Mouse (Mus musculus) G1E-ER4 (cell line): Measurements from ENCODE around the gene Hid1. TPM values are rescaled to one million over a fixed set of nuclear protein-coding genes. Genes with fewer than 3 reads are reported as not detected.

Source experiments
- GATA1 ChIP-seq: IDR thresholded peaks from one replicate; pipeline ENCODE4 v1.8.0; 2012; ENCODE audit warnings: low read length, inconsistent platforms
- polyA plus RNA-seq: library from polyadenylated mRNA; stranded (reverse); fragments of >175 nt; gene quantifications from 2 replicates; pipeline ENCODE4 v1.2.3, GENCODE M21; 2012

Hid1 gene
- not detected in 2 replicates for polyA plus RNA-seq

- no peak for TF ChIP-seq GATA1
These were observed at the start of gene Hid1 for GRCm38 (mm10) chr11:115367395-115367944. Gene Hid1 (minus strand): TSS chr11:115367756.

DNA sequence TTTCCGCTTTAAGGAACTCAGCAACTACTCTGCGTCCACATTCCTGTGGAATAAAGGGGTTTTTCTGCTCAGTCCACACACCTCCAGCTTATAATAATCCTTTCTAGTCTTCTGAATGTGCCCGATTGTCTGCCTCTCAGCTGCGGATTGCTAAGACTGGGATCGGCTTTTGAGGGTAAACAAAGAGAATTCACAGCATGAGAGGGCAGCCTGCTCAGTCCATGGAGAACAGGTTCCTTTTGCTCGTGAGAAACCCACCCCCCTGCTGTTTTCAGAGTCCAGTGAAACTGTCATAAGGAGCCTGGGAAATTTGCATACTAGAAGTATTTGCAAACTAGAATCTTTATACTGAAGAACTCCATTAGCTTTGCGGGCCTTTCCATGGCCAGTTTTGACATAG lies 42.0 kb upstream of the Hid1 start:
- no peak for TF ChIP-seq GATA1

GRCm38 (mm10) chr11:115408266-115408920 lies 40.8 kb upstream of the Hid1 start:
- no peak for TF ChIP-seq GATA1

DNA sequence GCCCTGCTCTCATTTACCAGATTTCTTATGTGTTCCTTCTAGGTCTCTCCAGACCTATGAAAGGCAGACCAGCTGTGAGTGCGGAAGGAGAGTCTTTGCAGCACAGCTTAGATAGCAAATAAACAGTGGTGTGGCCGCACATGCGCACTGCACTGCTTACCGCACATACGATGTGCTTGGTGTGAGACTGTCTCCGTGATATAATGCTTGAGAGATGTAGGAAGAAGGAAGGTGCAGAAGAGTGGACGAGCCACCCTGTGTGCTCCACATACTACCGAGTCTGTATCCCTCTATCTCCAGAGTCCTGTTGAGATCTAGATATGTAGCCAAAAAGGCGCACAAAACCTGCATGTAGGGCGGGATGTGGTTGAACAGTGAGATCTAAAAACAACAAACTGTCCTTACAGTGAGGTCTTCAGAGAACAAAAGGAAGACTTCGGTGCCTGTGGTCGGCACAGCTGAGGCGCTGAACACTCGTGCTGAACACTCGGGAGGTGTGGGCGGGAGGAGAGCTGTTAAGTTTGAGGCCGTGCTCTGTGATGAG lies 39.4 kb upstream of the Hid1 start:
- no peak for TF ChIP-seq GATA1

DNA sequence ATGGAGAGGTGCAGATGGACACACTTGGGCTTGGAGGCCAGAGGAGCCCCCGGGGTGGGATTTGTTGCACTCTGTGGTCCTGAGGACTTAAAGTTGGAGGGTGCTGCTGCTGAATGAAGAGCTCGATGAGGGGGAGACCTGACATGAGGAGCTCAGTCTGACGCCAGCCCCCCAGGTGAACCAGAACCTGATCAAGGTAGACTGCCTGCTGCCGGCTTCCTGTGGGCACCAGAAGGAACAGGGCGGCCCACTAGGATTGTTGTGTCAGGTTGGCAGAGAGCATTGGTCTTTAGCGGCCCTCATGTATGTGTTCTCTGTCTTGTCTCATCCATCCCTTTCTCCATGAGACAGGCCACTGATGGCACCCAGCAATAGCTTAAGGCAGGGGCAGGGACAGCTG lies 38.2 kb upstream of the Hid1 start:
- TF ChIP-seq GATA1 = no peak

- no peak for TF ChIP-seq GATA1
These were observed 36.0 kb upstream of the Hid1 start, which contains the start of gene Mrpl58 for GRCm38 (mm10) chr11:115403338-115404124. Gene Mrpl58 (plus strand): TSS chr11:115403752.

DNA sequence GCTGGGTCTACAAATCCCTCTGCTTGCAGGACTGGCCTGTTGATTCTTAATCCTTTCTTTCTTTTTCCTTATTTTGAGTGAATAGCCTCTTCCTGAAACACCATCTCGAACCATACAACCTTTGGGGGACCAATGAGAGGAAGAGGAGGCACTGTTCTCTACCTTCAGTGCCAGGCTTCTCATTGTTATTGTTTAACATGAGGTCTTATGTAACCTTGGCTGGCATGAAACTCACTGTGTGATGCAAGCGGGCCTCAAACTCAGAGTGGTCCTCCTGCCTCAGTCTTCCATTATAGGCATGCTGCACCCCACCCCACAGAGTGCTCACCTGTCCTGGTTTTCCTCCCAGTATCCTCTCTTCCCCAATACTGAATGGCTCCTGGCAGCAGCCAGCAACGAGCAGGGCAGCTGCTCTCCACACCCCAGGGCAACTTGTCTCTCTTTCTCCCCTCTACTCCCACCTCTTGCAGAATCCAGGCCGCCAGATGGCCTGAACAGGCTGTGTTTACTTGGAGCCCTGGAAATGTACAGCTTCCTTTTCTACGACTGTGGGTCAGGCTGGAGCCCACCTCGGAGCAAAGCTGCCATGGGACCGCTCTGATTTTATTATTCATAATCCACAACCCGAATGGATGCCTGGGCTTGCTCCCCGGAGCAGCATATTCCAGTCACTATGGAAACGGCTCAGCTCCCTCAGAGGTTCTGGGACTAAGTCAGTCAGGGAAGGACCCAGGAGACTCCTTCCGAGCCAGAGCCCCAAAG lies 33.3 kb upstream of the Hid1 start:
- TF ChIP-seq GATA1 = no peak

- TF ChIP-seq GATA1 = no peak
These were observed 32.6 kb upstream of the Hid1 start for GRCm38 (mm10) chr11:115400126-115400525.

DNA sequence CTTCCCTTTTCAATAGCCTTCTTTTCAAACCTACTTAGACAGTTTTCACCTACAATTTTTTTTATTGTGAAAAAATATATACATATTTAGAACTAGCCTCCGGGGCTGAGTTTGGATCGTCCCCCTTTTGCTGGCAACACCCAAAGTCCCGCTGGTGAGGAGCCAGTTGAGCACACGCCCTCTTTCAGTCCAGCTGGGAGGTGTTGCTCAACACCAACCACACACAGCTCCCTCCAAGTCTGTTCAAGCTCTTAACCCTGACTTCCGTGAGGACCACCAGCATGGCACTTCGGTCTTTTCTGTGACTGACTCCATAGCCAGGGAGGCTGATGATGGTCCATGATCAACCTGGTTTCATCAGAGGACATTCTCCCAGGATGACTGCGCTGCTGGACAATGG lies 30.5 kb upstream of the Hid1 start:
- no peak for TF ChIP-seq GATA1

DNA sequence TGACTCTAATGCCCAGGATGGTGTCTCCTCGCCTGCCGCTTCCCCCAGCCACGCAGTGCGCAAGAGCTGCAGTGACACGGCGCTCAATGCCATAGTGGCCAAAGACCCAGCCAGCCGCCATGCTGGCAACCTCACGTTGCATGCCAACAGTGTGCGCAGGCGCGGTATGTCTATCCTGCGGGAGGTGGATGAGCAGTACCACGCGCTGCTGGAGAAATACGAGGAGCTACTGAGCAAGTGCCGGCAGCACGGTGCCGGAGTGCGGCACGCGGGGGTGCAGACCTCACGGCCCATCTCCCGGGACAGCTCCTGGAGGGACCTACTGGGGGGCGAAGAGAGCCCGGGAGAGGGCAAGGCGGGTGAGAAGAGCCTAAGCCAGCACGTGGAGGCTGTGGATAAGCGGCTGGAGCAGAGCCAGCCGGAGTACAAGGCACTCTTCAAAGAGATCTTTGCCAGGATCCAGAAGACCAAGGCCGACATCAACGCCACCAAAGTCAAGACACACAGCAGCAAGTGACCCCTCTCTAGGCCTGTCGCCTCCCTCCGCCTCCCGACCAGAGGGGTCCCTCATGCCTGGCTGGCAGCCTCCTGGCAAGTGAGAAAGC lies 26.3 kb upstream of the Hid1 start:
- TF ChIP-seq GATA1 = no peak

GRCm38 (mm10) chr11:115391358-115391757 lies 23.8 kb upstream of the Hid1 start:
- no peak for TF ChIP-seq GATA1

- TF ChIP-seq GATA1 = no peak
These were observed 17.0 kb upstream of the Hid1 start for GRCm38 (mm10) chr11:115384587-115384986.

GRCm38 (mm10) chr11:115383701-115384474 lies 16.3 kb upstream of the Hid1 start:
- TF ChIP-seq GATA1 = no peak

- TF ChIP-seq GATA1 = no peak
These were observed 15.3 kb upstream of the Hid1 start for GRCm38 (mm10) chr11:115382891-115383290.
